Mouse (Mus musculus) lung, postnatal 0 days (tissue): ENCODE results near the gene Sorcs2.

Experiments used
- CTCF ChIP-seq: IDR thresholded peaks from 2 replicates; pipeline ENCODE4 v1.5.1; 2016; ENCODE audit warnings: antibody characterized with exemption, mild to moderate bottlenecking
- EP300 ChIP-seq: IDR thresholded peaks from 2 replicates; pipeline ENCODE4 v1.6.1; 2016; ENCODE audit warnings: antibody characterized with exemption, mild to moderate bottlenecking, control low read depth

DNA sequence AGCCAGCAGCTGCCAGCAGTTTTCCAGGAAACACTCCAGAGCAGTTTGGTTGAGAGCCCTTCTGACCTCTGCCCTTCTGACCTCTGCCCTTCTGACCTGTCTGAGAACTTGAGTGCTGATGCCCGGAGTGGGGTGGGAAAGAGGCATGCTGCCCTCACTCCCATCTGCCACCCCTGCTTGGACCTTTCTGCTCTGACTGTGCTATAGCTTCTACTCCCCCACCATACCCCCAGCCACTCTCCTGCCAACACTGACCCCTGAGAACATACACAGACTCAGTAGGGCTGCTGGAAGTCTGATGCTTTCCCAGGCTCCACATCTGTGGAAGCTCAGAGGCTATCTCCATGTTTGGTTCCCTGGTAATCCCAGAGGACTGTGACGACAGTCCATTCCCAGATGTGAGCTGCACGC, 277.0 kb downstream of the Sorcs2 start:
- TF ChIP-seq CTCF (no peak), EP300 (no peak)
